Mouse (Mus musculus) lung, embryonic 16.5 days (tissue): ENCODE data around the gene Dcxr. TPM values are rescaled to one million over a fixed set of nuclear protein-coding genes. Genes with fewer than 3 reads are reported as not detected.
A peak's percentile ranks its signal among the peaks of the same experiment; 100 is the strongest.
"Not testable (repeated sequence)": the region's sequence is repeated elsewhere in the genome, so short reads cannot be mapped to it uniquely, and the experiment has no call there.

Source experiments
- ATAC-seq: fragments of 200-750 bp; cut with Nextera tagmentation; 2 replicates; pipeline ENCODE4 v1.8.0; 2017; ENCODE audit warnings: low read depth, mild to moderate bottlenecking, moderate library complexity
- H3K27ac ChIP-seq: fragments of 300-500 bp; sonication (generic); 2 replicates; pipeline ENCODE4 v1.5.1; 2014; ENCODE audit warnings: mild to moderate bottlenecking, control low read depth, low read length
- H3K27me3 ChIP-seq: fragments of 300-500 bp; sonication (generic); 2 replicates; pipeline ENCODE4 v1.6.1; 2014; ENCODE audit warnings: low read depth, low read length, mixed read lengths; ENCODE audit not compliant: control insufficient read depth, insufficient read depth
- H3K36me3 ChIP-seq: fragments of 300-500 bp; sonication (generic); 2 replicates; pipeline ENCODE4 v1.6.1; 2014; ENCODE audit warnings: low read length; ENCODE audit not compliant: control insufficient read depth, insufficient read depth
- H3K4me1 ChIP-seq: fragments of 300-500 bp; sonication (generic); replicated peaks from 2 replicates; pipeline ENCODE4 v1.6.1; 2014; ENCODE audit warnings: low read length, mixed read lengths; ENCODE audit not compliant: control insufficient read depth, insufficient read depth
- H3K4me2 ChIP-seq: fragments of 300-500 bp; sonication (generic); 2 replicates; pipeline ENCODE4 v1.6.1; 2014; ENCODE audit warnings: low read depth, low read length, control low read depth
- H3K4me3 ChIP-seq: fragments of 300-500 bp; sonication (generic); 2 replicates; pipeline ENCODE4 v1.5.1; 2014; ENCODE audit warnings: mild to moderate bottlenecking, low read length, control low read depth
- H3K9ac ChIP-seq: fragments of 300-500 bp; sonication (generic); 2 replicates; pipeline ENCODE4 v1.6.1; 2014; ENCODE audit warnings: low read length, control low read depth
- H3K9me3 ChIP-seq: fragments of 300-500 bp; sonication (generic); 2 replicates; pipeline ENCODE4 v1.6.1; 2016; ENCODE audit warnings: low read length; ENCODE audit not compliant: control insufficient read depth
- WGBS: fragments of 180-500 bp; shearing (Covaris S2); extraction: QIAGEN DNeasy Blood & Tissue Kit; methylation state at CpG from one replicate; pipeline ENCODE4 v1.1.7; 2014; 5-methylcytosine and 5-hydroxymethylcytosine counted together
- polyA plus RNA-seq: library from polyadenylated mRNA; unstranded; fragments of >200 nt; fragmentation: Nextera tagmentation; extraction: Ambion mirVana; gene quantifications from 2 replicates; pipeline ENCODE4 v1.2.1, GENCODE M21; 2015

Dcxr gene
- polyA plus RNA-seq, 1 experiment from 2014 or later = 69.5 TPM

GRCm38 (mm10) chr11:120686650-120687272 lies 40.3 kb downstream of the Dcxr start:
- 49% methylated on average over 20 of the region's 20 CpGs for WGBS
- H3K9ac ChIP-seq = peak overlapping the region; percentile 46; the same call in 1 of the 2 replicates
- H3K27ac ChIP-seq = peak overlapping the region; percentile 98
- H3K4me1 ChIP-seq = peaks cover 21% of the 10 kb centered on the region
- peak; percentile 81 for ATAC-seq
- peak overlapping the region; percentile 3; the same call in 1 of the 2 replicates for H3K4me2 ChIP-seq
- H3K9me3 ChIP-seq = no peaks in the 10 kb centered on the region
- peaks cover 14% of the 10 kb centered on the region for H3K36me3 ChIP-seq
- H3K4me3 ChIP-seq = no peak overlapping the region
- no peaks in the 10 kb centered on the region for H3K27me3 ChIP-seq

- H3K27me3 ChIP-seq = no peaks in the 10 kb centered on the region
- peak; percentile 52 for ATAC-seq
- H3K27ac ChIP-seq = peak overlapping the region; percentile 61; the same call in 1 of the 2 replicates
- no peaks in the 10 kb centered on the region for H3K9me3 ChIP-seq
- peaks cover 21% of the 10 kb centered on the region for H3K4me1 ChIP-seq
- H3K36me3 ChIP-seq = peaks cover 24% of the 10 kb centered on the region
- no peak overlapping the region for H3K4me2 ChIP-seq
- no peak overlapping the region for H3K9ac ChIP-seq
- H3K4me3 ChIP-seq = no peak overlapping the region
- WGBS = 59% methylated on average over 2 of the region's 2 CpGs
These were observed 42.4 kb downstream of the Dcxr start for GRCm38 (mm10) chr11:120684660-120685059.

GRCm38 (mm10) chr11:120684086-120684485 lies 43.0 kb downstream of the Dcxr start:
- WGBS = 80% methylated on average over 2 of the region's 2 CpGs
- no peak for ATAC-seq
- Histone ChIP-seq H3K4me2 (no peak overlapping the region), H3K4me1 (peaks cover 21% of the 10 kb centered on the region), H3K27ac (peak overlapping the region; percentile 61; the same call in 1 of the 2 replicates), H3K36me3 (peaks cover 20% of the 10 kb centered on the region), H3K9me3 (no peaks in the 10 kb centered on the region), H3K9ac (no peak overlapping the region), H3K4me3 (no peak overlapping the region), H3K27me3 (no peaks in the 10 kb centered on the region)

- no peaks in the 10 kb centered on the region for H3K27me3 ChIP-seq
- peaks cover 21% of the 10 kb centered on the region for H3K4me1 ChIP-seq
- no peak overlapping the region for H3K4me2 ChIP-seq
- H3K27ac ChIP-seq = no peak overlapping the region
- H3K9me3 ChIP-seq = no peaks in the 10 kb centered on the region
- H3K9ac ChIP-seq = no peak overlapping the region
- no peak overlapping the region for H3K4me3 ChIP-seq
- 92% methylated on average over 3 of the region's 3 CpGs for WGBS
- H3K36me3 ChIP-seq = peaks cover 16% of the 10 kb centered on the region
- ATAC-seq = no peak
These were observed 43.5 kb downstream of the Dcxr start for GRCm38 (mm10) chr11:120683536-120683935.

- Histone ChIP-seq H3K9me3 (no peaks in the 10 kb centered on the region), H3K27ac (no peak overlapping the region), H3K4me2 (no peak overlapping the region), H3K36me3 (peaks cover 19% of the 10 kb centered on the region), H3K27me3 (no peaks in the 10 kb centered on the region), H3K4me3 (no peak overlapping the region), H3K9ac (no peak overlapping the region), H3K4me1 (peaks cover 19% of the 10 kb centered on the region)
- 95% methylated on average over 5 of the region's 5 CpGs for WGBS
- no peak for ATAC-seq
These were observed 44.4 kb downstream of the Dcxr start for GRCm38 (mm10) chr11:120682683-120683082.

GRCm38 (mm10) chr11:120679909-120680308 lies 47.2 kb downstream of the Dcxr start:
- H3K9me3 ChIP-seq = no peaks in the 10 kb centered on the region
- H3K4me2 ChIP-seq = no peak overlapping the region
- peaks cover 19% of the 10 kb centered on the region for H3K36me3 ChIP-seq
- 75% methylated on average over 3 of the region's 3 CpGs for WGBS
- no peak overlapping the region for H3K27ac ChIP-seq
- no peaks in the 10 kb centered on the region for H3K27me3 ChIP-seq
- no peak overlapping the region for H3K4me3 ChIP-seq
- ATAC-seq = no peak
- H3K4me1 ChIP-seq = 0 out of 2 replicates have a peak, but pooled peaks cover 2% of the 10 kb centered on the region
- no peak overlapping the region for H3K9ac ChIP-seq

- no peak overlapping the region for H3K4me2 ChIP-seq
- no peak for ATAC-seq
- peaks cover 17% of the 10 kb centered on the region for H3K36me3 ChIP-seq
- no peak overlapping the region for H3K4me3 ChIP-seq
- H3K27me3 ChIP-seq = no peaks in the 10 kb centered on the region
- no peak overlapping the region for H3K9ac ChIP-seq
- H3K27ac ChIP-seq = no peak overlapping the region
- H3K4me1 ChIP-seq = peaks cover 9% of the 10 kb centered on the region
- H3K9me3 ChIP-seq = no peaks in the 10 kb centered on the region
- 88% methylated on average over 4 of the region's 4 CpGs for WGBS
These were observed 50.1 kb downstream of the Dcxr start for GRCm38 (mm10) chr11:120676951-120677350.

- H3K36me3 ChIP-seq = peaks cover 14% of the 10 kb centered on the region
- 68% methylated on average over 4 of the region's 5 CpGs for WGBS
- ATAC-seq = not testable (repeated sequence)
These were observed 51.2 kb downstream of the Dcxr start for GRCm38 (mm10) chr11:120675875-120676274.

More at GRCm38 (mm10) chr11:120675875-120676274, 51.2 kb downstream of the Dcxr start:
- not testable (repeated sequence) for H3K4me2 ChIP-seq, H3K9ac ChIP-seq, H3K27ac ChIP-seq, H3K4me1 ChIP-seq, H3K4me3 ChIP-seq, H3K9me3 ChIP-seq, H3K27me3 ChIP-seq
